ENCODE assay signal across 8 mouse cellular contexts in genomic region chr13:81657351-81658052, GRCm38 (mm10). TPM values are rescaled to one million over a fixed set of nuclear protein-coding genes. Genes with fewer than 3 reads are reported as not detected.
DNase-seq lines count a peak whose midpoint lies in the region; ATAC-seq lines count a peak whose summit lies in the region.

Gene Lysmd3 (plus strand): TSS chr13:81657663.

- H3K9me3 ChIP-seq in hindbrain, embryonic 12.5 days (replicated peaks), result no peaks in the 10 kb centered on the region

- H3K36me3 ChIP-seq in hindbrain, embryonic 12.5 days, result 0 out of 2 replicates have a peak, but pooled peaks cover 3% of the 10 kb centered on the region

- peak; percentile 96 for DNase-seq in Muller cell, postnatal 12 days (ENCODE audit: inconsistent ontology term)
- DNase-seq in cerebellum, adult 9-11 months, result peak; percentile 95
- peak; percentile 85 to 92 for DNase-seq in frontal cortex, postnatal 10 days (ENCODE audit: low spot score in 2 of 2)
- DNase-seq in layer of hippocampus, postnatal 14 days (ENCODE audit: low spot score in 2 of 2), result peak; percentile 86 to 91
- peak; percentile 95 for DNase-seq in lung, postnatal 14 days
- peak; percentile 85 for DNase-seq in retina, adult 2 months (ENCODE audit: low read depth, low spot score)
- DNase-seq in thymus, postnatal 36 days, result peak; percentile 89 to 93

- H3K27ac ChIP-seq in hindbrain, embryonic 12.5 days, result peak within 1 kb of the TSS; percentile 88

- H3K4me2 ChIP-seq in hindbrain, embryonic 12.5 days (replicated peaks), result peak within 1 kb of the TSS; percentile 72

- H3K9ac ChIP-seq in hindbrain, embryonic 12.5 days, result peak within 1 kb of the TSS; percentile 84

- H3K4me3 ChIP-seq in hindbrain, embryonic 12.5 days, result peak within 1 kb of the TSS; percentile 76

- peaks cover 18% of the 10 kb centered on the region for H3K4me1 ChIP-seq in hindbrain, embryonic 12.5 days

- WGBS in hindbrain, embryonic 12.5 days, result under 1% methylated on average over 73 of the region's 73 CpGs

- peak; percentile 98 for ATAC-seq in hindbrain, embryonic 12.5 days (ENCODE audit: low FRiP score)

- H3K27me3 ChIP-seq in hindbrain, embryonic 12.5 days, result no peaks in the 10 kb centered on the region

RNA-seq across cellular contexts. Expression of gene Lysmd3, which starts in this region (rescaled TPM):
- polyA plus RNA-seq in hindbrain, embryonic 12.5 days (2016; fragmentation: Nextera tagmentation; extraction: Ambion mirVana), result 28.4 and 29.9 TPM in 2 replicates
- total RNA-seq in layer of hippocampus, postnatal 14 days (2021), result 10 to 100 TPM; 10.9 to 14.2 TPM

Comparison
In these comparisons a context has a peak if more than half of its experiments do, and no peak if none do; other contexts are left out.
1. Peak in every context shown above with its lines: DNase-seq, ATAC-seq, H3K4me3 ChIP-seq and H3K27ac ChIP-seq.